In the genomic region with DNA sequence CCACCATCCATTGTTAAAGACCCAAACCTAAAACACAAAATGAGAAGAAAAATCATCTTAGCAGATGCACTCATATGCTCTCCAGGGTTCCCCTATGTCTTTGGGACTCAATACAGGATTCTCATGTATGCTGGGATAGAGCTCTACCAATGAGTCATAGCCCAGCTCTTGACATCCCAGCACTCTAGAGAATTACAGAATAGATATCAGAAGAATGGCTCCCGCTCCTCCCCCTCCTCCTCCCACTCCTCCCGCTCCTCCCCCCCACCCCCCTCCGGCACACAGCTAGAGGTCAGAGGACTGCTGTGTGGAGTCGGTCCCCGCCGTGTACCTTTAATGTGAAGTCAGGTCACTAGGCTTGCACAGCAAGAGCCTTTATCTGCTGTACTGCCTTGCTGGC, we compare ENCODE assay signal across 20 mouse cellular contexts.
"Had no signal": no experiment of that assay in that cellular context is flagged by ENCODE, and none has a peak within 500 bp of the region (broad histone marks: within the 10 kb centered on the region; RNA-seq: fewer than 3 reads in every experiment).

No protein-coding gene starts in this region.

- H3K27ac ChIP-seq: lung, embryonic 15.5 days; macrophage; midbrain, embryonic 13.5 days; midbrain, embryonic 15.5 days; neural tube, embryonic 12.5 days had no signal

- H3K9ac ChIP-seq: liver, postnatal 0 days; lung, embryonic 15.5 days; midbrain, embryonic 13.5 days; midbrain, embryonic 15.5 days; neural tube, embryonic 12.5 days had no signal

- H3K4me3 ChIP-seq: lung, embryonic 15.5 days; megakaryocyte, embryonic 14.5 days; midbrain, embryonic 13.5 days; midbrain, embryonic 15.5 days; neural tube, embryonic 12.5 days had no signal

- H3K27me3 ChIP-seq: lung, embryonic 15.5 days; megakaryocyte, embryonic 14.5 days; midbrain, embryonic 13.5 days; midbrain, embryonic 15.5 days; neural tube, embryonic 12.5 days had no signal

- DNase-seq: liver, postnatal 0 days; lung, adult 2 months; lung, postnatal 14 days; lung, postnatal 36 days; retina, postnatal 1 day; right cerebral cortex, adult 18-20 months; right cerebral cortex, postnatal 25 days; right cerebral cortex, postnatal 4 days; spleen, adult 18-20 months; thymus, adult 2 months; thymus, postnatal 25 days; thymus, postnatal 4 days had no signal

- H3K4me1 ChIP-seq: lung, embryonic 15.5 days; midbrain, embryonic 13.5 days; midbrain, embryonic 15.5 days; neural tube, embryonic 12.5 days had no signal

- H3K4me2 ChIP-seq: lung, embryonic 15.5 days; midbrain, embryonic 11.5 days; midbrain, embryonic 13.5 days; midbrain, embryonic 15.5 days; neural tube, embryonic 12.5 days had no signal

- H3K9me3 ChIP-seq: lung, embryonic 15.5 days; midbrain, embryonic 13.5 days; midbrain, embryonic 15.5 days; neural tube, embryonic 12.5 days had no signal

- ATAC-seq: liver, postnatal 0 days; lung, postnatal 0 days; midbrain, embryonic 13.5 days; midbrain, embryonic 15.5 days had no signal
